Mouse (Mus musculus) kidney, embryonic 14.5 days (tissue): ENCODE data around the gene Tbc1d2. TPM values are rescaled to one million over a fixed set of nuclear protein-coding genes. Genes with fewer than 3 reads are reported as not detected.
A peak's percentile ranks its signal among the peaks of the same experiment; 100 is the strongest.
"Not testable (repeated sequence)": the region's sequence is repeated elsewhere in the genome, so short reads cannot be mapped to it uniquely, and the experiment has no call there.

Source experiments
- ATAC-seq: fragments of 200-750 bp; cut with Nextera tagmentation; 2 replicates; pipeline ENCODE4 v1.8.0; 2017; ENCODE audit warnings: moderate number of reproducible peaks, mild to moderate bottlenecking, moderate TSS enrichment, moderate library complexity; ENCODE audit not compliant: low FRiP score, low TSS enrichment
- H3K27ac ChIP-seq: fragments of 300-500 bp; sonication (generic); 2 replicates; pipeline ENCODE4 v1.5.1; 2014; ENCODE audit warnings: low read depth, mild to moderate bottlenecking, low read length, moderate library complexity, mixed read lengths
- H3K27me3 ChIP-seq: fragments of 300-500 bp; sonication (generic); 2 replicates; pipeline ENCODE4 v1.6.1; 2014; ENCODE audit warnings: mild to moderate bottlenecking, low read length; ENCODE audit not compliant: control insufficient read depth, insufficient read depth
- H3K36me3 ChIP-seq: fragments of 300-500 bp; sonication (generic); 2 replicates; pipeline ENCODE4 v1.6.1; 2014; ENCODE audit warnings: low read length, mixed read lengths; ENCODE audit not compliant: control insufficient read depth, insufficient read depth
- H3K4me1 ChIP-seq: fragments of 300-500 bp; sonication (generic); 2 replicates; pipeline ENCODE4 v1.6.1; 2014; ENCODE audit warnings: low read length, mixed read lengths; ENCODE audit not compliant: control insufficient read depth, insufficient read depth
- H3K4me2 ChIP-seq: fragments of 300-500 bp; sonication (generic); replicated peaks from 2 replicates; pipeline ENCODE4 v1.6.1; 2014; ENCODE audit warnings: low read depth, mild to moderate bottlenecking, low read length
- H3K4me3 ChIP-seq: fragments of 300-500 bp; sonication (generic); 2 replicates; pipeline ENCODE4 v1.5.1; 2014; ENCODE audit warnings: mild to moderate bottlenecking, low read length
- H3K9ac ChIP-seq: fragments of 300-500 bp; sonication (generic); 2 replicates; pipeline ENCODE4 v1.6.1; 2014; ENCODE audit warnings: low read depth, mild to moderate bottlenecking, low read length, moderate library complexity
- H3K9me3 ChIP-seq: fragments of 300-500 bp; sonication (generic); 2 replicates; pipeline ENCODE4 v1.6.1; 2016; ENCODE audit warnings: low read length; ENCODE audit not compliant: control insufficient read depth
- WGBS: fragments of 180-500 bp; shearing (Covaris S2); extraction: QIAGEN DNeasy Blood & Tissue Kit; methylation state at CpG from one replicate; pipeline ENCODE4 v1.1.7; 2014; 5-methylcytosine and 5-hydroxymethylcytosine counted together
- polyA plus RNA-seq: library from polyadenylated mRNA; unstranded; fragments of >200 nt; fragmentation: Nextera tagmentation; extraction: Ambion mirVana; gene quantifications from 2 replicates; pipeline ENCODE4 v1.2.1, GENCODE M21; 2014

Tbc1d2 gene
- polyA plus RNA-seq, 1 experiment from 2014 or later, result 2.6 TPM

- no peak overlapping the region for H3K4me3 ChIP-seq
- H3K4me1 ChIP-seq, result no peaks in the 10 kb centered on the region
- ATAC-seq, result 0 out of 2 replicates have a peak, but pooled peaks have one; percentile 40
- no peak overlapping the region for H3K4me2 ChIP-seq
- H3K27ac ChIP-seq, result no peak overlapping the region
- WGBS, result 90% methylated on average over 9 of the region's 9 CpGs
- no peaks in the 10 kb centered on the region for H3K27me3 ChIP-seq
- H3K9ac ChIP-seq, result no peak overlapping the region
- no peaks in the 10 kb centered on the region for H3K36me3 ChIP-seq
- H3K9me3 ChIP-seq, result no peaks in the 10 kb centered on the region
Observed at GRCm38 (mm10) chr4:46591833-46592520, 58.0 kb downstream of the Tbc1d2 start.

- no peaks in the 10 kb centered on the region for H3K27me3 ChIP-seq
- no peaks in the 10 kb centered on the region for H3K9me3 ChIP-seq
- H3K4me2 ChIP-seq, result no peak overlapping the region
- 69% methylated on average over 4 of the region's 4 CpGs for WGBS
- no peaks in the 10 kb centered on the region for H3K4me1 ChIP-seq
- no peak overlapping the region for H3K4me3 ChIP-seq
- no peak overlapping the region for H3K27ac ChIP-seq
- H3K36me3 ChIP-seq, result no peaks in the 10 kb centered on the region
- ATAC-seq, result no peak
- H3K9ac ChIP-seq, result no peak overlapping the region
Observed at GRCm38 (mm10) chr4:46590810-46591209, 59.2 kb downstream of the Tbc1d2 start.

- Histone ChIP-seq H3K36me3 (no peaks in the 10 kb centered on the region), H3K9me3 (no peaks in the 10 kb centered on the region), H3K4me2 (no peak overlapping the region), H3K4me1 (0 out of 2 replicates have a peak, but pooled peaks cover 1% of the 10 kb centered on the region), H3K4me3 (no peak overlapping the region), H3K9ac (no peak overlapping the region), H3K27me3 (no peaks in the 10 kb centered on the region), H3K27ac (no peak overlapping the region)
- 37% methylated on average over 5 of the region's 5 CpGs for WGBS
- ATAC-seq, result 0 out of 2 replicates have a peak, but pooled peaks have one; percentile 17
Observed at GRCm38 (mm10) chr4:46589946-46590684, 59.9 kb downstream of the Tbc1d2 start.

GRCm38 (mm10) chr4:46589151-46589550 lies 60.9 kb downstream of the Tbc1d2 start:
- no peak overlapping the region for H3K27ac ChIP-seq
- ATAC-seq, result no peak
- H3K27me3 ChIP-seq, result no peaks in the 10 kb centered on the region
- WGBS, result 74% methylated on average over 8 of the region's 8 CpGs
- H3K4me2 ChIP-seq, result no peak overlapping the region
- H3K9me3 ChIP-seq, result no peaks in the 10 kb centered on the region
- H3K9ac ChIP-seq, result no peak overlapping the region
- H3K36me3 ChIP-seq, result no peaks in the 10 kb centered on the region
- no peak overlapping the region for H3K4me3 ChIP-seq
- 0 out of 2 replicates have a peak, but pooled peaks cover 3% of the 10 kb centered on the region for H3K4me1 ChIP-seq

GRCm38 (mm10) chr4:46586473-46586872 lies 63.5 kb downstream of the Tbc1d2 start:
- Histone ChIP-seq H3K27ac (no peak overlapping the region), H3K36me3 (no peaks in the 10 kb centered on the region), H3K27me3 (no peaks in the 10 kb centered on the region), H3K9ac (no peak overlapping the region; the same call in 1 of the 2 replicates), H3K4me3 (no peak overlapping the region), H3K4me1 (0 out of 2 replicates have a peak, but pooled peaks cover 3% of the 10 kb centered on the region), H3K4me2 (no peak overlapping the region), H3K9me3 (no peaks in the 10 kb centered on the region; the same call in 1 of the 2 replicates)
- WGBS, result 89% methylated on average over 4 of the region's 4 CpGs
- ATAC-seq, result no peak

- Histone ChIP-seq H3K27ac (no peak overlapping the region), H3K9ac (no peak overlapping the region), H3K27me3 (no peaks in the 10 kb centered on the region), H3K4me3 (no peak overlapping the region), H3K4me1 (0 out of 2 replicates have a peak, but pooled peaks cover 3% of the 10 kb centered on the region), H3K4me2 (no peak overlapping the region), H3K9me3 (peaks cover under 1% of the 10 kb centered on the region; the same call in 1 of the 2 replicates), H3K36me3 (no peaks in the 10 kb centered on the region)
- WGBS, result 72% methylated on average over 8 of the region's 8 CpGs
- ATAC-seq, result no peak
Observed at GRCm38 (mm10) chr4:46585811-46586190, 64.2 kb downstream of the Tbc1d2 start.

- H3K27me3 ChIP-seq, result no peaks in the 10 kb centered on the region
- H3K9ac ChIP-seq, result no peak overlapping the region
- 64% methylated on average over 13 of the region's 13 CpGs for WGBS
- ATAC-seq, result no peak
- H3K4me2 ChIP-seq, result no peak overlapping the region
- H3K4me3 ChIP-seq, result no peak overlapping the region
- H3K4me1 ChIP-seq, result 0 out of 2 replicates have a peak, but pooled peaks cover 3% of the 10 kb centered on the region
- H3K27ac ChIP-seq, result no peak overlapping the region
- H3K36me3 ChIP-seq, result no peaks in the 10 kb centered on the region
- H3K9me3 ChIP-seq, result peaks cover 2% of the 10 kb centered on the region; the same call in 1 of the 2 replicates
Observed at GRCm38 (mm10) chr4:46585041-46585810, 64.8 kb downstream of the Tbc1d2 start.

- not testable (repeated sequence) for H3K4me1 ChIP-seq, ATAC-seq, H3K27ac ChIP-seq, H3K27me3 ChIP-seq, H3K36me3 ChIP-seq, H3K4me3 ChIP-seq, H3K9ac ChIP-seq, H3K4me2 ChIP-seq, H3K9me3 ChIP-seq
- 12% methylated on average over 3 of the region's 3 CpGs for WGBS
Observed at GRCm38 (mm10) chr4:46584536-46584935, 65.5 kb downstream of the Tbc1d2 start.
